Mouse (Mus musculus): ENCODE measurements at regions not wholly inside any gene's neighbourhood (a gene's known extent, or its start where the extent isn't known, plus 50 kb on each side); places are given as distances from the start of the nearest gene placed in this dataset.

DNA sequence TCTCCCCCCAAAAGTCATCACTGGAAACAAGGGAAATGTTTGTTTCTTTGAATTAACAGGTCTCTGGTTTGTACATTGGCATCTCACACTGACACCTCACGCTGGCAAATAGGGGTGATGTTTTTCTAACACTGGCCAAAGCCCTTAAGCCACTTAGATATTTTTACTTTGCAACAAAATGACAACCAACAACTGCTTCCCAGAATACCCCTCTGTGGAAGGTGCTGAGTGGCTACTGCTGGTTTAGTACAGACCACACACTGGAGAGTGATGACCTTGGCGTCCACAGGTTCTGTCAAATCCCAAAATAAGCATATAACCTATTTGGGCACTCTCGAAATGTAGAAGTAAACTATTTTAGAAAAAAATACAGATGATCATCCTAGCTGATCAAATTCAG, 163.3 kb downstream of the Gm11361 start:
- Histone ChIP-seq H3K9ac (ENCODE audit: insufficient read depth, low read depth) (no peak overlapping the region), H3K79me2 (replicated peaks; ENCODE audit: control insufficient read depth, extremely low read depth, insufficient read depth, poor library complexity, severe bottlenecking) (no peaks in the 10 kb centered on the region), H3K4me2 (ENCODE audit: insufficient read depth, low read depth, poor library complexity, severe bottlenecking) (no peak overlapping the region), H3K9me3 (replicated peaks; ENCODE audit: low read length) (no peaks in the 10 kb centered on the region), H3K36me3 (replicated peaks in 1 of 2; ENCODE audit: control insufficient read depth in 1 of 2, insufficient read depth in 1 of 2, low read length in 1 of 2) (no peaks in the 10 kb centered on the region), H3K27ac (ENCODE audit: insufficient read depth, low read depth) (no peak overlapping the region), H3K4me1 (ENCODE audit: control insufficient read depth in 1 of 2, insufficient read depth in 2 of 2) (no peaks in the 10 kb centered on the region; a peak in 1 of 4 replicates), H3K27me3 (replicated peaks) (no peaks in the 10 kb centered on the region), H3K4me3 (replicated peaks in 1 of 3; ENCODE audit: low read depth in 2 of 3, low read length in 2 of 3, poor library complexity in 1 of 3) (no peak overlapping the region)
- in situ Hi-C loops (cut with MboI; ENCODE audit: low pct_ligation_motif_present, low pct_unique_long_range_greater_than_20kb, low sequenced_read_pairs) = no loop called here
- no peak for DNase-seq (ENCODE audit: extremely low read depth)
- no peak for TF ChIP-seq USF1 (IDR thresholded peaks at IDR 0.05; ENCODE audit: low read depth, low read length)
- no peak for TF ChIP-seq USF2 (conservative IDR thresholded peaks at IDR 0.05; ENCODE audit: low read depth, low read length)
- no peak for TF ChIP-seq IRF4 (IDR thresholded peaks at IDR 0.05; ENCODE audit: low read depth, low read length)
- TF ChIP-seq ETS1 (conservative IDR thresholded peaks at IDR 0.05; ENCODE audit: low read depth, low read length) = no peak
- TF ChIP-seq POLR2AphosphoS2 (IDR thresholded peaks at IDR 0.05; ENCODE audit: low read depth, low read length) = no peak
- no peak for TF ChIP-seq TBP (conservative IDR thresholded peaks at IDR 0.05; ENCODE audit: low read depth, low read length)
- no peak for TF ChIP-seq MAZ (IDR thresholded peaks at IDR 0.05; ENCODE audit: low read depth, low read length)
- no peak for TF ChIP-seq MXI1 (IDR thresholded peaks at IDR 0.05; ENCODE audit: low read depth, low read length)
- no peak for TF ChIP-seq ZKSCAN1 (IDR thresholded peaks at IDR 0.05; ENCODE audit: borderline replicate concordance, low read depth, low read length)
- no peak for TF ChIP-seq ZNF384 (IDR thresholded peaks at IDR 0.05; ENCODE audit: low read depth, low read length)
- no peak for TF ChIP-seq KAT2A (IDR thresholded peaks at IDR 0.05; ENCODE audit: insufficient replicate concordance, low read length)
- no peak for TF ChIP-seq ZMIZ1 (IDR thresholded peaks at IDR 0.05; ENCODE audit: low read depth, low read length)
- TF ChIP-seq GABPA (IDR thresholded peaks at IDR 0.05; ENCODE audit: insufficient replicate concordance, low read depth, low read length) = no peak
- no peak for TF ChIP-seq JUN (IDR thresholded peaks at IDR 0.05; ENCODE audit: insufficient read depth, low read depth, low read length)
- TF ChIP-seq POLR2A (IDR thresholded peaks at IDR 0.05; ENCODE audit: low read depth, low read length) = no peak
- no peak for TF ChIP-seq MYC (IDR thresholded peaks at IDR 0.05; ENCODE audit: low read depth, low read length)
- dilution Hi-C loops (cut with MboI; ENCODE audit: extremely low pct_ligation_motif_present, extremely low pct_unique_long_range_greater_than_20kb, low sequenced_read_pairs) = no loop called here

DNA sequence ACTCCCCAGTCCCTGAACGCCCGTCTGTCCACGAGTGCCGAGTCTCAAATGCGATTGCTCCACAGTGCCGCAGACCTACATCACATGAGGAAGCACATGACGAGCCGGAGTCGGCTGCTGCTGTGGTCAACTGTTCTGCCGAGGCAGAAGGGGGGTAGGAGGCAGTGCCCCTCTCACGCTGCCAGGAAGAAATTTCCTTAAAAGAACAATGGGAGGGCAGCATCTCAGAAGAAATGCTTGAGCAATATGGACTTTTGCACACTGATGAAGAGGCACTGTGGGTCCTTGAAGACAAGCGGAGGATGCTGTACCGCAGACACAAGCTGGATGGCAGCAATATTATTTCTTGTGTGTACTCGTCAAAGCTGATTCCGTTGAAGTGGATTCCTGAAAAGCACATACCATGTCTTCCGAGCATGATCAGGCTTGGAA, 162.6 kb downstream of the Gm11361 start:
- in situ Hi-C loops (cut with MboI; ENCODE audit: low pct_ligation_motif_present, low pct_unique_long_range_greater_than_20kb, low sequenced_read_pairs) (no loop called here), dilution Hi-C loops (cut with MboI; ENCODE audit: extremely low pct_ligation_motif_present, extremely low pct_unique_long_range_greater_than_20kb, low sequenced_read_pairs) (no loop called here)
- H3K9me3 ChIP-seq (replicated peaks; ENCODE audit: low read length) = no peaks in the 10 kb centered on the region
- no peak overlapping the region for H3K27ac ChIP-seq (ENCODE audit: insufficient read depth, low read depth)
- H3K36me3 ChIP-seq (replicated peaks in 1 of 2; ENCODE audit: control insufficient read depth in 1 of 2, insufficient read depth in 1 of 2, low read length in 1 of 2) = no peaks in the 10 kb centered on the region
- DNase-seq (ENCODE audit: extremely low read depth) = no peak
- H3K27me3 ChIP-seq (replicated peaks) = no peaks in the 10 kb centered on the region
- H3K79me2 ChIP-seq (replicated peaks; ENCODE audit: control insufficient read depth, extremely low read depth, insufficient read depth, poor library complexity, severe bottlenecking) = no peaks in the 10 kb centered on the region
- H3K4me1 ChIP-seq (ENCODE audit: control insufficient read depth in 1 of 2, insufficient read depth in 2 of 2) = no peaks in the 10 kb centered on the region; a peak in 1 of 4 replicates
- H3K4me3 ChIP-seq (replicated peaks in 1 of 3; ENCODE audit: low read depth in 2 of 3, low read length in 2 of 3, poor library complexity in 1 of 3) = no peak overlapping the region
- H3K9ac ChIP-seq (ENCODE audit: insufficient read depth, low read depth) = no peak overlapping the region
- H3K4me2 ChIP-seq (ENCODE audit: insufficient read depth, low read depth, poor library complexity, severe bottlenecking) = peak overlapping the region; percentile 48; the same call in 1 of the 2 replicates
- TF ChIP-seq ZC3H11A (IDR thresholded peaks at IDR 0.05; ENCODE audit: low read depth, low read length) (no peak), BHLHE40 (IDR thresholded peaks at IDR 0.05; ENCODE audit: low read depth, low read length) (peak; percentile 71), CTCF (conservative IDR thresholded peaks at IDR 0.05 in 1 of 2, IDR thresholded peaks at IDR 0.05 in 1 of 2; ENCODE audit: low read depth in 2 of 2, low read length in 2 of 2) (no peak), E2F4 (IDR thresholded peaks at IDR 0.05; ENCODE audit: insufficient replicate concordance, low read depth, low read length) (no peak)

Data from CH12.LX (cell line).